ENCODE assay signal across 8 mouse cellular contexts in the genomic region with DNA sequence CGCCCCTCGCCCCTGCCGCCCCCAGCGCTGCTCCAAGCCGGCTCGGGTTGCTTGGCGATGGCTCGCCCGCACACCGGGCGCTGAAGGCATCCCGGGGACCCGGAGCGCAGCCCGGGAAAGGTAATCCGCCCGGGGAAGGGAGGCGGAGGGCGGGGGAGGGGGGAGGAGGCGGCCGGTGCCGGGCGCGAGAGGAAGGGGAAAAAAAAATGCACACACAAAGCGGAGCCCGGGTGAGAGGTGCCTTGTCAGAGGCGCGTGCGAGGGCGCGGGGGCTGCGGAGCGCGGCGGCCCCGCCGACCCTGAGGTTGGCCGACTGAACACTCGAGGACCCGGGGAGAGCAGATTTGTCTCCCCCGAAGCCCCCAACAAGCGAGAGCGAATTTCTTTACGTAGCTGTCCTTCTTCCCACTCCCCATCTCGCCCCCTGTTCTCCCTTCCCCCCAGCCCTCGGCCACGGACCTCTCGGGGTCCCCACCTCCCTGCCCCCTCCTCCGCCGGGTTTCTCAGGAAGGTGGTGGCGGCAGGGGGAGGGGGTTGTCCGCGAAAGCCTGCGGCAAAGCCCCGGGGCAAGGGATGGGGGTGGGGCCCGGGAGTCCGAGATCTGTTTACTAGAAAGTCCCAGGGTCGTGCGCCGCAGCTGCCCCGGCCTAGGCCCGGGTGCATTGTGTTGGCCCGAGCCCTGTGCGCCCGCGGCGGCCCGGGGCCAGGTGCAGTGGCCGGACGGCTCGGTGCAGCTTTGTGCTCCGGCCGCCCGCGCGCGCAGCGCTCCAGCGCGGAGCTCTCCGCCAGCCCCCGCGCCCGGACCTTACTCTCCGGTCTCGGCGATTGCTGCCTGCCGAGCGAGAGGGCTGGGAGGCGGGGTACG. TPM values are rescaled to one million over a fixed set of nuclear protein-coding genes. Genes with fewer than 3 reads are reported as not detected.
DNase-seq lines count a peak whose midpoint lies in the region; ATAC-seq and TF ChIP-seq lines count a peak whose summit lies in the region.

No protein-coding gene starts in this region.

- peak overlapping the region; percentile 100 for H3K27ac ChIP-seq in forebrain, embryonic 14.5 days (ENCODE audit: low read depth, low read length)
- H3K27ac ChIP-seq in lung, postnatal 0 days (ENCODE audit: low read length) = peak overlapping the region; percentile 59

- H3K27me3 ChIP-seq in forebrain, embryonic 14.5 days (replicated peaks; ENCODE audit: control insufficient read depth, insufficient read depth, low read length) = no peaks in the 10 kb centered on the region
- H3K27me3 ChIP-seq in lung, postnatal 0 days (replicated peaks; ENCODE audit: insufficient read depth, low read length) = 0 out of 2 replicates have a peak, but pooled peaks cover 3% of the 10 kb centered on the region

- H3K4me3 ChIP-seq in forebrain, embryonic 14.5 days (ENCODE audit: low read depth, low read length) = peak overlapping the region; percentile 94
- H3K4me3 ChIP-seq in lung, postnatal 0 days (ENCODE audit: low read depth, low read length) = peak overlapping the region; percentile 79

- TF ChIP-seq EP300 in lung, postnatal 0 days (IDR thresholded peaks at IDR 0.05) = no peak

- no peaks in the 10 kb centered on the region for H3K36me3 ChIP-seq in forebrain, embryonic 14.5 days (ENCODE audit: control insufficient read depth, insufficient read depth, low read length)
- H3K36me3 ChIP-seq in lung, postnatal 0 days (ENCODE audit: insufficient read depth, low read length) = no peaks in the 10 kb centered on the region

- no peaks in the 10 kb centered on the region for H3K9me3 ChIP-seq in forebrain, embryonic 14.5 days (replicated peaks; ENCODE audit: control insufficient read depth, low read length)
- no peaks in the 10 kb centered on the region for H3K9me3 ChIP-seq in lung, postnatal 0 days (ENCODE audit: low read length)

- peak; percentile 73 for ATAC-seq in cerebellum, adult (ENCODE audit: insufficient number of reproducible peaks, low FRiP score, low TSS enrichment)
- ATAC-seq in forebrain, embryonic 14.5 days = peak; percentile 45
- peak; percentile 70 for ATAC-seq in lung, postnatal 0 days

- no peak for TF ChIP-seq CTCF in lung, postnatal 0 days (IDR thresholded peaks at IDR 0.05)

- DNase-seq in Muller cell, postnatal 12 days (ENCODE audit: inconsistent ontology term) = peak; percentile 76
- DNase-seq in forebrain, embryonic 14.5 days (ENCODE audit: low spot score) = peak; percentile 69
- DNase-seq in heart, postnatal 10 days = peak; percentile 62 to 67
- peak; percentile 67 to 81 for DNase-seq in kidney, postnatal 4 days
- DNase-seq in lung, postnatal 0 days (ENCODE audit: low spot score) = peak; percentile 60
- DNase-seq in retina, postnatal 7 days (ENCODE audit: low read depth, low spot score) = peak; percentile 51
- DNase-seq in spleen, postnatal 36 days (ENCODE audit: low spot score in 2 of 2) = no peak

- peaks cover 8% of the 10 kb centered on the region; the same call in 1 of the 2 replicates for H3K4me1 ChIP-seq in forebrain, embryonic 14.5 days (ENCODE audit: control insufficient read depth, insufficient read depth, low read length)
- no peaks in the 10 kb centered on the region; the same call in 1 of the 2 replicates for H3K4me1 ChIP-seq in lung, postnatal 0 days (ENCODE audit: insufficient read depth, low read depth, low read length)

- H3K9ac ChIP-seq in forebrain, embryonic 14.5 days (ENCODE audit: low read length) = peak overlapping the region; percentile 99
- peak overlapping the region; percentile 64 for H3K9ac ChIP-seq in lung, postnatal 0 days (replicated peaks; ENCODE audit: low read depth)

- intact Hi-C loops in heart, postnatal 10 days (cut with DNase I) = loop anchor here (2.0 to 5.0 kb wide), 3 partner anchors 41 to 262 kb away; no protein-coding TSS in a partner anchor

- under 1% methylated on average over 80 of the region's 91 CpGs for WGBS in forebrain, embryonic 14.5 days
- 2% methylated on average over 41 of the region's 91 CpGs for WGBS in lung, postnatal 0 days

- H3K4me2 ChIP-seq in forebrain, embryonic 14.5 days (ENCODE audit: low read length) = peak overlapping the region; percentile 69
- H3K4me2 ChIP-seq in lung, postnatal 0 days (replicated peaks; ENCODE audit: low read depth, low read length) = peak overlapping the region; percentile 100

RNA-seq across cellular contexts. Expression of a gene that starts 0.9 kb away (rescaled TPM):
- 164 and 167 TPM in 2 replicates for polyA plus RNA-seq in forebrain, embryonic 14.5 days (2014; fragmentation: Nextera tagmentation; extraction: Ambion mirVana)
- 10 to 100 TPM; 19.6 to 22.9 TPM for total RNA-seq in heart, postnatal 10 days (2021)
- 9.7 and 13.9 TPM in 2 replicates for polyA plus RNA-seq in lung, postnatal 0 days (2015; fragmentation: Nextera tagmentation; extraction: Ambion mirVana)

Comparison
In these comparisons a context has a peak if more than half of its experiments do, and no peak if none do; other contexts are left out.
1. DNase-seq: peak in Muller cell, postnatal 12 days (single experiment), forebrain, embryonic 14.5 days (single experiment), heart, postnatal 10 days (2 of 2), kidney, postnatal 4 days (2 of 2), lung, postnatal 0 days (single experiment) and retina, postnatal 7 days (single experiment); none in spleen, postnatal 36 days (0 of 2).
2. RNA of a gene that starts 0.9 kb away (polyA plus RNA-seq): 164 to 167 TPM in forebrain, embryonic 14.5 days; 9.7 to 13.9 TPM in lung, postnatal 0 days; every median in the first group is over 10 times any median in the second.
3. Peak in every context shown above with its lines, with median percentiles within 50 percentile points of each other: ATAC-seq.